Mouse (Mus musculus) olfactory bulb, adult 2 months (tissue): ENCODE results near the gene Ckap2l.

Experiments
- CTCF ChIP-seq: fragments of 200-500 bp; IDR thresholded peaks from 2 replicates; pipeline ENCODE4 v1.5.1; 2012; ENCODE audit warnings: low read depth, mild to moderate bottlenecking, low read length, moderate library complexity; ENCODE audit not compliant: insufficient read depth
- POLR2A ChIP-seq: fragments of 200-500 bp; IDR thresholded peaks from 2 replicates; pipeline ENCODE4 v1.6.1; 2012; ENCODE audit warnings: mild to moderate bottlenecking, low read depth, low read length, moderate library complexity; ENCODE audit not compliant: insufficient read depth

- TF ChIP-seq CTCF, result no peak
- no peak for TF ChIP-seq POLR2A
Measured at GRCm38 (mm10) chr2:129306020-129306419, 9.0 kb upstream of the Ckap2l start.
